Mouse (Mus musculus): Measurements from ENCODE around the gene Adh6a. TPM values are rescaled to one million over a fixed set of nuclear protein-coding genes. Genes with fewer than 3 reads are reported as not detected.
A peak's percentile ranks its signal among the peaks of the same experiment; 100 is the strongest.

Adh6a gene
- total RNA-seq (2022): not detected

GRCm38 (mm10) chr3:138312965-138313364 lies at the start of gene Adh6a:
Gene Adh6a (plus strand): TSS chr3:138313286.
- no peak for DNase-seq (ENCODE audit: low spot score)

- no peak for DNase-seq (ENCODE audit: low spot score)
These were observed 48.4 kb upstream of the Adh6a start for GRCm38 (mm10) chr3:138264648-138265047.

GRCm38 (mm10) chr3:138270507-138270906 lies 42.6 kb upstream of the Adh6a start:
- peak; percentile 18 for DNase-seq (ENCODE audit: low spot score)

- no peak for DNase-seq (ENCODE audit: low spot score)
These were observed 41.8 kb upstream of the Adh6a start for GRCm38 (mm10) chr3:138271297-138271696.

GRCm38 (mm10) chr3:138273080-138273479 lies 40.0 kb upstream of the Adh6a start:
- DNase-seq (ENCODE audit: low spot score): no peak

- no peak for DNase-seq (ENCODE audit: low spot score)
These were observed 38.0 kb upstream of the Adh6a start for GRCm38 (mm10) chr3:138275100-138275499.

- DNase-seq (ENCODE audit: low spot score): no peak
These were observed 30.5 kb upstream of the Adh6a start for GRCm38 (mm10) chr3:138282556-138282955.

- DNase-seq (ENCODE audit: low spot score): no peak
These were observed 29.3 kb upstream of the Adh6a start for GRCm38 (mm10) chr3:138283831-138284230.

- DNase-seq (ENCODE audit: low spot score): no peak
These were observed 27.1 kb upstream of the Adh6a start for GRCm38 (mm10) chr3:138285986-138286385.

- no peak for DNase-seq (ENCODE audit: low spot score)
These were observed 25.4 kb upstream of the Adh6a start for GRCm38 (mm10) chr3:138287686-138288085.

GRCm38 (mm10) chr3:138290672-138291071 lies 22.4 kb upstream of the Adh6a start:
- DNase-seq (ENCODE audit: low spot score): no peak

- DNase-seq (ENCODE audit: low spot score): no peak
These were observed 21.5 kb upstream of the Adh6a start for GRCm38 (mm10) chr3:138291529-138292117.

- no peak for DNase-seq (ENCODE audit: low spot score)
These were observed 19.7 kb upstream of the Adh6a start for GRCm38 (mm10) chr3:138293298-138293895.

- no peak for DNase-seq (ENCODE audit: low spot score)
These were observed 13.0 kb upstream of the Adh6a start for GRCm38 (mm10) chr3:138300130-138300529.

- DNase-seq (ENCODE audit: low spot score): no peak
These were observed 10.4 kb upstream of the Adh6a start for GRCm38 (mm10) chr3:138302676-138303075.

GRCm38 (mm10) chr3:138303771-138304488 lies 9.2 kb upstream of the Adh6a start:
- peak; percentile 30 for DNase-seq (ENCODE audit: low spot score)

- DNase-seq (ENCODE audit: low spot score): peak; percentile 6
These were observed 8.6 kb upstream of the Adh6a start for GRCm38 (mm10) chr3:138304489-138304871.

- DNase-seq (ENCODE audit: low spot score): no peak
These were observed 7.4 kb upstream of the Adh6a start for GRCm38 (mm10) chr3:138305486-138306289.

GRCm38 (mm10) chr3:138306290-138306683 lies 6.8 kb upstream of the Adh6a start:
- no peak for DNase-seq (ENCODE audit: low spot score)

GRCm38 (mm10) chr3:138309910-138310309 lies 3.2 kb upstream of the Adh6a start:
- DNase-seq (ENCODE audit: low spot score): no peak

- no peak for DNase-seq (ENCODE audit: low spot score)
These were observed 2.1 kb upstream of the Adh6a start for GRCm38 (mm10) chr3:138311015-138311414.

- no peak for DNase-seq (ENCODE audit: low spot score)
These were observed 3.9 kb downstream of the Adh6a start for GRCm38 (mm10) chr3:138316908-138317472.

Measured in heart, adult 8-10 months (tissue).